Mouse (Mus musculus) cortical plate, adult 2 months (tissue): ENCODE data around the gene Nell1.

ENCODE experiments used
- CTCF ChIP-seq: fragments of 200-500 bp; IDR thresholded peaks from 2 replicates; pipeline ENCODE4 v1.5.1; 2011; ENCODE audit warnings: mild to moderate bottlenecking, control low read depth, low read length; ENCODE audit not compliant: insufficient read depth; ENCODE audit errors: extremely low read depth
- POLR2A ChIP-seq: fragments of 200-500 bp; IDR thresholded peaks from 2 replicates; pipeline ENCODE4 v1.6.1; 2011; ENCODE audit warnings: mild to moderate bottlenecking, low read length, control low read depth; ENCODE audit not compliant: insufficient read depth; ENCODE audit errors: extremely low read depth

- TF ChIP-seq CTCF (no peak), POLR2A (no peak)
These were observed 568.7 kb downstream of the Nell1 start for GRCm38 (mm10) chr7:50543373-50543772.
